ENCODE assay signal across 8 mouse cellular contexts in the genomic region with DNA sequence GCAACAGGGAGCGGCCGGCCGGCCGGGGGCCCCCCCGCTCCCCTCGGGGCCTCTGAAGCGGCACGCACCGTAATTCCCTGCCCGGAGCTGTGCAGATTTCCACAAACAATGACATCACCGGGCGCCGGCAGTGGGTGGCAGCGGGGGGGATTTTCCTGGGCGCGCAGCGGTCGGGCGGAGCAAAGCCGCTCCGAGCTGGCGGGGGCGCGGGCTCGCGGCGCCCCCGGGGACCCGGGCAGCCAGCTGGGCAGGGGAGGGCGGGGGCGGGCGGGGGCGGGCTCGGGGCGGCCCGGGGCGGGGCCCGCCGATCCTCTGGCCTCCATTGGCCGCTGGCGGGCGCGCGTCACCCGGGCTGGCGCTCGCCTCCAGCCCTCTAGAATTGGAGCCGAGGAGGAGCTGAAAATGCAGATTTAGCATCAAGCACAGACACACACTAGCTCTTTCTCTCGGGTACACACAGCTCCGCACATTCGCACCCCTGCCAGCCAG. TPM values are rescaled to one million over a fixed set of nuclear protein-coding genes. Genes with fewer than 3 reads are reported as not detected.
DNase-seq lines count a peak whose midpoint lies in the region; ATAC-seq lines count a peak whose summit lies in the region.

A gene (plus strand): TSS at position 399 of the 489 bp plus-strand sequence.

- WGBS in kidney, embryonic 16.5 days = 0% methylated on average over 26 of the region's 51 CpGs
- WGBS in intestine, embryonic 15.5 days = under 1% methylated on average over 33 of the region's 51 CpGs

- H3K27me3 ChIP-seq in kidney, embryonic 16.5 days (ENCODE audit: insufficient read depth, low read length) = peaks cover 52% of the 10 kb centered on the region
- peaks cover 39% of the 10 kb centered on the region for H3K27me3 ChIP-seq in intestine, embryonic 15.5 days (replicated peaks)

- H3K4me3 ChIP-seq in kidney, embryonic 16.5 days (ENCODE audit: low read length) = peak within 1 kb of the TSS; percentile 55
- peak within 1 kb of the TSS; percentile 48 for H3K4me3 ChIP-seq in intestine, embryonic 15.5 days (replicated peaks)

- no peaks in the 10 kb centered on the region for H3K36me3 ChIP-seq in kidney, embryonic 16.5 days (ENCODE audit: insufficient read depth, low read length)
- no peaks in the 10 kb centered on the region for H3K36me3 ChIP-seq in intestine, embryonic 15.5 days

- H3K27ac ChIP-seq in kidney, embryonic 16.5 days (ENCODE audit: low read length) = no peak within 1 kb of the TSS
- no peak within 1 kb of the TSS for H3K27ac ChIP-seq in intestine, embryonic 15.5 days

- peak; percentile 94 for ATAC-seq in kidney, embryonic 16.5 days (ENCODE audit: low FRiP score, low TSS enrichment)
- ATAC-seq in intestine, embryonic 15.5 days = peak; percentile 96

- peaks cover 7% of the 10 kb centered on the region for H3K4me1 ChIP-seq in kidney, embryonic 16.5 days (ENCODE audit: insufficient read depth, low read length)
- H3K4me1 ChIP-seq in intestine, embryonic 15.5 days (replicated peaks) = 0 out of 2 replicates have a peak, but pooled peaks cover 9% of the 10 kb centered on the region

- no peak for DNase-seq in kidney, adult 11 months
- peak; percentile 89 to 93 for DNase-seq in cerebellum, postnatal 25 days
- peak; percentile 86 to 89 for DNase-seq in frontal cortex, postnatal 36 days (ENCODE audit: low spot score in 2 of 2)
- peak; percentile 10 for DNase-seq in liver
- DNase-seq in ovary, postnatal 14 days (ENCODE audit: low spot score) = peak; percentile 2
- DNase-seq in urinary bladder, adult 18-20 months (ENCODE audit: low spot score in 2 of 2) = no peak

- no peaks in the 10 kb centered on the region for H3K9me3 ChIP-seq in kidney, embryonic 16.5 days (ENCODE audit: low read length)
- no peaks in the 10 kb centered on the region for H3K9me3 ChIP-seq in intestine, embryonic 15.5 days

- H3K4me2 ChIP-seq in kidney, embryonic 16.5 days (replicated peaks; ENCODE audit: low read depth, low read length) = peak within 1 kb of the TSS; percentile 76
- H3K4me2 ChIP-seq in intestine, embryonic 15.5 days (replicated peaks) = peak within 1 kb of the TSS; percentile 81

- no peak within 1 kb of the TSS for H3K9ac ChIP-seq in kidney, embryonic 16.5 days (replicated peaks; ENCODE audit: low read length)
- peak within 1 kb of the TSS; percentile 8; the same call in 1 of the 2 replicates for H3K9ac ChIP-seq in intestine, embryonic 15.5 days

RNA-seq across cellular contexts. Expression of the gene that starts here (rescaled TPM):
- polyA plus RNA-seq in kidney, embryonic 16.5 days (2015; fragmentation: Nextera tagmentation; extraction: Ambion mirVana) = 1.7 and 2.5 TPM in 2 replicates
- polyA plus RNA-seq in intestine, embryonic 15.5 days (2015; fragmentation: Nextera tagmentation; extraction: Ambion mirVana) = 1.5 and 2.2 TPM in 2 replicates

Comparison
In these comparisons a context has a peak if more than half of its experiments do, and no peak if none do; other contexts are left out.
1. DNase-seq: peak in cerebellum, postnatal 25 days (2 of 2), frontal cortex, postnatal 36 days (2 of 2), liver (single experiment) and ovary, postnatal 14 days (single experiment); none in kidney, adult 11 months (single experiment) and urinary bladder, adult 18-20 months (0 of 2).